Comparison of ENCODE assay signal across 26 mouse cellular contexts in the genomic region with DNA sequence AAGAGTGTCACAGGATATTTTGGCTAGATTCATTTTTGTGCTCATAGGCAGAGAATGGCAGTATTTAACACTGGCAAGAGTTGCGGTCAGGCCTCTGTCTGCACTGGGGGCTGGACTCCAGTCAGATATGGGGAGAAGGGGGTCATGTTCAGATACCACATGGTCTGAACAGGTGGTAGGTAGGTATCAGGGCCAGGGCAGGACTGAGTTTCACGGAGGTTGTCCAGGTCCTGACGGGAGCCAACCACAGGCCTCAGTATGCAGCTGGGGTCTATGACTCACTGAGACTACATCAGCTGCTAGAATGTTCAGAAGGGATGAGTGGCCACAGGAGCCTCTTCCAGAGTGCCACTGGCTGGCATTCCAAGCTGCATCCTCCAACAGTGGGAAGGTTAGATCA. TPM values are rescaled to one million over a fixed set of nuclear protein-coding genes. Genes with fewer than 3 reads are reported as not detected.
DNase-seq lines count a peak whose midpoint lies in the region; ATAC-seq and TF ChIP-seq lines count a peak whose summit lies in the region.
"Had no signal": no experiment of that assay in that cellular context is flagged by ENCODE, and none has a peak within 500 bp of the region (broad histone marks: within the 10 kb centered on the region; RNA-seq: fewer than 3 reads in every experiment).

No protein-coding gene starts in this region.

- no peaks in the 10 kb centered on the region for H3K79me3 ChIP-seq in C2C12 (ENCODE audit: low read depth)

- peak overlapping the region; percentile 8 for H3K4me2 ChIP-seq in myocyte (ENCODE audit: low read depth)
- H3K4me2 ChIP-seq in neural tube, embryonic 15.5 days = no peak overlapping the region
- H3K4me2 ChIP-seq: embryonic facial prominence, embryonic 13.5 days; forebrain, embryonic 12.5 days; forebrain, embryonic 15.5 days; heart, embryonic 11.5 days; hindbrain, embryonic 12.5 days; intestine, embryonic 15.5 days had no signal

- H3K9ac ChIP-seq in neural tube, embryonic 15.5 days (replicated peaks) = no peak overlapping the region
- H3K9ac ChIP-seq: embryonic facial prominence, embryonic 13.5 days; forebrain, embryonic 12.5 days; forebrain, embryonic 15.5 days; hindbrain, embryonic 12.5 days; intestine, embryonic 15.5 days had no signal

- peak; percentile 5 to 9 for DNase-seq in cerebellum, postnatal 25 days
- no peak for DNase-seq in cerebellum, postnatal 10 days
- DNase-seq in urinary bladder, adult 18-20 months (ENCODE audit: low spot score in 2 of 2) = no peak
- DNase-seq: adrenal gland, adult 8-10 months; adrenal gland, postnatal 25 days; cerebellum, adult 18-20 months; cerebellum, adult 9-10 months; cerebellum, postnatal 36 days; embryo, embryonic 11 days; gastrocnemius, adult 2 months; gastrocnemius, postnatal 14 days; heart, adult 11 months; kidney, adult 11 months had no signal

- no peak overlapping the region for H3K4me3 ChIP-seq in C2C12 (ENCODE audit: insufficient read depth, poor library complexity, severe bottlenecking)
- H3K4me3 ChIP-seq in myocyte = no peak overlapping the region
- no peak overlapping the region for H3K4me3 ChIP-seq in neural tube, embryonic 15.5 days (replicated peaks)
- H3K4me3 ChIP-seq: embryonic facial prominence, embryonic 10.5 days; embryonic facial prominence, embryonic 13.5 days; erythroblast, embryonic 14.5 days; forebrain, embryonic 12.5 days; forebrain, embryonic 15.5 days; gastrocnemius, adult 2 months; hindbrain, embryonic 12.5 days; intestine, embryonic 15.5 days had no signal

- no peaks in the 10 kb centered on the region for H3K9me3 ChIP-seq in neural tube, embryonic 15.5 days (replicated peaks)
- H3K9me3 ChIP-seq: embryonic facial prominence, embryonic 10.5 days; embryonic facial prominence, embryonic 13.5 days; forebrain, embryonic 12.5 days; forebrain, embryonic 15.5 days; hindbrain, embryonic 12.5 days; intestine, embryonic 15.5 days had no signal

- no peaks in the 10 kb centered on the region for H3K4me1 ChIP-seq in neural tube, embryonic 15.5 days
- H3K4me1 ChIP-seq: forebrain, embryonic 15.5 days; hindbrain, embryonic 12.5 days; intestine, embryonic 15.5 days had no signal

- H3K27me3 ChIP-seq in C2C12 (ENCODE audit: control insufficient read depth, insufficient read depth, insufficient read length) = peaks cover 19% of the 10 kb centered on the region
- H3K27me3 ChIP-seq in myocyte (ENCODE audit: control insufficient read depth, insufficient read depth, insufficient read length) = peaks cover 14% of the 10 kb centered on the region
- no peaks in the 10 kb centered on the region for H3K27me3 ChIP-seq in neural tube, embryonic 15.5 days (replicated peaks)
- H3K27me3 ChIP-seq: forebrain, embryonic 15.5 days; intestine, embryonic 15.5 days had no signal

- no peak for ATAC-seq in neural tube, embryonic 15.5 days (ENCODE audit: low FRiP score)
- ATAC-seq: forebrain, embryonic 15.5 days; hindbrain, embryonic 16.5 days; intestine, embryonic 15.5 days had no signal

- no peak for TF ChIP-seq CTCF in C2C12 (IDR thresholded peaks at IDR 0.05; ENCODE audit: control insufficient read depth, insufficient read depth, insufficient read length)

- TF ChIP-seq POLR2A in myocyte (IDR thresholded peaks at IDR 0.05; ENCODE audit: insufficient read length, low read depth) = no peak

- no peaks in the 10 kb centered on the region for H3K79me2 ChIP-seq in C2C12 (ENCODE audit: control insufficient read depth, insufficient read depth)
- no peaks in the 10 kb centered on the region for H3K79me2 ChIP-seq in myocyte (ENCODE audit: control insufficient read depth, insufficient read depth)

- H3ac ChIP-seq in C2C12 (ENCODE audit: control insufficient read depth, insufficient read length, low read depth) (no peak overlapping the region), myocyte (ENCODE audit: control insufficient read depth, insufficient read length) (no peak overlapping the region)

- 94% methylated on average over 3 of the region's 3 CpGs for WGBS in neural tube, embryonic 15.5 days

- H3K36me3 ChIP-seq in C2C12 (ENCODE audit: control insufficient read depth, insufficient read depth) = no peaks in the 10 kb centered on the region
- H3K36me3 ChIP-seq in myocyte (ENCODE audit: control insufficient read depth, insufficient read depth) = no peaks in the 10 kb centered on the region
- peaks cover 66% of the 10 kb centered on the region for H3K36me3 ChIP-seq in neural tube, embryonic 15.5 days
- H3K36me3 ChIP-seq: embryonic facial prominence, embryonic 10.5 days; embryonic facial prominence, embryonic 13.5 days; intestine, embryonic 15.5 days had no signal

- H3K27ac ChIP-seq in neural tube, embryonic 15.5 days (replicated peaks) = no peak overlapping the region
- H3K27ac ChIP-seq: embryonic facial prominence, embryonic 10.5 days; embryonic facial prominence, embryonic 13.5 days; forebrain, embryonic 12.5 days; forebrain, embryonic 15.5 days; gastrocnemius, adult 2 months; hindbrain, embryonic 12.5 days; intestine, embryonic 15.5 days had no signal

TF ChIP-seq in C2C12, 6 proteins besides CTCF, POLR2A, EP300 and RAD21:
- TF ChIP-seq MAX (IDR thresholded peaks at IDR 0.05) = peak; percentile 9
- TF ChIP-seq MYOD1 (IDR thresholded peaks at IDR 0.05; ENCODE audit: control insufficient read depth, insufficient read length, low read depth) = peak; percentile 88
- TF ChIP-seq MYOG (IDR thresholded peaks at IDR 0.05; ENCODE audit: control insufficient read depth, extremely low read depth, insufficient read length) = no peak

TF ChIP-seq in myocyte, 11 proteins besides CTCF, POLR2A, EP300 and RAD21:
- TF ChIP-seq SRF (IDR thresholded peaks at IDR 0.05; ENCODE audit: control insufficient read depth, insufficient read length, low read depth) = no peak
- no peak for TF ChIP-seq USF1 (IDR thresholded peaks at IDR 0.05; ENCODE audit: low read depth)
- TF ChIP-seq MYOD1 (IDR thresholded peaks at IDR 0.05; ENCODE audit: control insufficient read depth in 1 of 3, insufficient read length in 2 of 3, low read depth in 2 of 3) = peak in 2 of 3 experiments; percentile 82
- TF ChIP-seq REST (IDR thresholded peaks at IDR 0.05; ENCODE audit: insufficient read depth, insufficient read length) = no peak
- no peak for TF ChIP-seq E2F4 (IDR thresholded peaks at IDR 0.05; ENCODE audit: insufficient read depth)
- TF ChIP-seq MYOG (IDR thresholded peaks at IDR 0.05; ENCODE audit: control insufficient read depth in 1 of 3, insufficient read depth in 1 of 3, insufficient read length in 2 of 3, low read depth in 2 of 3) = peak in 2 of 3 experiments; percentile 73 to 88
- TF ChIP-seq CEBPB (IDR thresholded peaks at IDR 0.05; ENCODE audit: insufficient read depth, poor library complexity, severe bottlenecking) = no peak
- no peak for TF ChIP-seq POLR2AphosphoS2 (IDR thresholded peaks at IDR 0.05; ENCODE audit: insufficient read length, low read depth)
- no peak for TF ChIP-seq TCF3 (IDR thresholded peaks at IDR 0.05; ENCODE audit: insufficient read length, low read depth)
- no peak for TF ChIP-seq MAX (IDR thresholded peaks at IDR 0.05; ENCODE audit: low read depth)
- TF ChIP-seq TCF12 (IDR thresholded peaks at IDR 0.05; ENCODE audit: insufficient read depth, poor library complexity, severe bottlenecking) = peak; percentile 30

RNA-seq across cellular contexts. Expression of gene Tspoap1, which starts 12.0 kb away (rescaled TPM):
- polyA plus RNA-seq in C2C12 (2012; fragmentation: generic; extraction: Trizol) = not detected
- 0.04 TPM for polyA plus RNA-seq in myocyte (2012; fragmentation: generic; extraction: Trizol)
- 34.5 and 43.8 TPM in 2 replicates for polyA plus RNA-seq in neural tube, embryonic 15.5 days (2015; fragmentation: Nextera tagmentation; extraction: Ambion mirVana)
- polyA plus RNA-seq: heart, postnatal 0 days had no signal

RNA-seq across cellular contexts. Expression of gene Mpo, which starts 21.0 kb away (rescaled TPM):
- polyA plus RNA-seq in C2C12 (2012; fragmentation: generic; extraction: Trizol) (not detected), myocyte (2012; fragmentation: generic; extraction: Trizol) (not detected)
- polyA plus RNA-seq in neural tube, embryonic 15.5 days (2015; fragmentation: Nextera tagmentation; extraction: Ambion mirVana) = 0.51 and 2.5 TPM in 2 replicates

RNA-seq across cellular contexts. Expression of gene Supt4a, which starts 35.0 kb away (rescaled TPM):
- polyA plus RNA-seq in C2C12 (2012; fragmentation: generic; extraction: Trizol) = 214 TPM
- polyA plus RNA-seq in myocyte (2012; fragmentation: generic; extraction: Trizol) = 159 TPM
- polyA plus RNA-seq in neural tube, embryonic 15.5 days (2015; fragmentation: Nextera tagmentation; extraction: Ambion mirVana) = 129 and 144 TPM in 2 replicates

RNA-seq across cellular contexts. Expression of gene Lpo, which starts 55.7 kb away (rescaled TPM):
- polyA plus RNA-seq in C2C12 (2012; fragmentation: generic; extraction: Trizol) (not detected), myocyte (2012; fragmentation: generic; extraction: Trizol) (not detected)
- 1.0 and 2.7 TPM in 2 replicates for polyA plus RNA-seq in neural tube, embryonic 15.5 days (2015; fragmentation: Nextera tagmentation; extraction: Ambion mirVana)
- polyA plus RNA-seq: erythroblast, embryonic 14.5 days; heart, postnatal 0 days had no signal

Comparison
In these comparisons a context has a peak if more than half of its experiments do, and no peak if none do; other contexts are left out.
1. DNase-seq: peak in cerebellum, postnatal 25 days (2 of 2); none in cerebellum, postnatal 10 days (0 of 2) and urinary bladder, adult 18-20 months (0 of 2).
2. RNA of gene Tspoap1, which starts 12.0 kb away (polyA plus RNA-seq): 34.5 to 43.8 TPM in neural tube, embryonic 15.5 days; 0.04 TPM in myocyte (single experiment) and not detected in C2C12 (single experiment); every median in the first group is over 10 times any median in the second.